Mouse (Mus musculus) gastrocnemius, postnatal 14 days (tissue): ENCODE measurements at regions not wholly inside any gene's neighbourhood (a gene's known extent, or its start where the extent isn't known, plus 50 kb on each side); places are given as distances from the start of the nearest gene placed in this dataset.

Source experiments
- DNase-seq: peaks from one replicate; pipeline ENCODE4 v3.0.0; 2021; ENCODE audit warnings: mixed read lengths
- intact Hi-C: fragments of 180-260 bp; cut with DNase I; formaldehyde crosslinking; loops from one replicate; pipeline ENCODE4 v1.15.1; 2025; ENCODE audit warnings: low total_unique reads

- DNase-seq, result no peak
- intact Hi-C loops, result no loop called here
Observed at GRCm38 (mm10) chr2:75423872-75424271, 235.2 kb upstream of the Hnrnpa3 start.

- intact Hi-C loops, result no loop called here
- no peak for DNase-seq
Observed at GRCm38 (mm10) chr2:75424363-75424762, 234.7 kb upstream of the Hnrnpa3 start.

GRCm38 (mm10) chr2:75424911-75425310, 234.2 kb upstream of the Hnrnpa3 start:
- DNase-seq, result no peak
- intact Hi-C loops, result no loop called here

- intact Hi-C loops, result no loop called here
- DNase-seq, result no peak
Observed at GRCm38 (mm10) chr2:75425384-75425783, 233.7 kb upstream of the Hnrnpa3 start.

GRCm38 (mm10) chr2:75425791-75426190, 233.3 kb upstream of the Hnrnpa3 start:
- no peak for DNase-seq
- intact Hi-C loops, result no loop called here

GRCm38 (mm10) chr2:75427936-75428458, 231.1 kb upstream of the Hnrnpa3 start:
- intact Hi-C loops, result no loop called here
- no peak for DNase-seq

- no peak for DNase-seq
- intact Hi-C loops, result no loop called here
Observed at GRCm38 (mm10) chr2:75430161-75430940, 228.7 kb upstream of the Hnrnpa3 start.

GRCm38 (mm10) chr2:75431981-75432380, 227.1 kb upstream of the Hnrnpa3 start:
- intact Hi-C loops, result no loop called here
- no peak for DNase-seq

- no peak for DNase-seq
- intact Hi-C loops, result no loop called here
Observed at GRCm38 (mm10) chr2:75434521-75434920, 224.5 kb upstream of the Hnrnpa3 start.

GRCm38 (mm10) chr2:75439522-75440230, 219.4 kb upstream of the Hnrnpa3 start:
- intact Hi-C loops, result no loop called here
- no peak for DNase-seq

GRCm38 (mm10) chr2:75442632-75443031, 216.4 kb upstream of the Hnrnpa3 start:
- intact Hi-C loops, result no loop called here
- no peak for DNase-seq

- no peak for DNase-seq
- intact Hi-C loops, result no loop called here
Observed at GRCm38 (mm10) chr2:75445189-75445588, 213.9 kb upstream of the Hnrnpa3 start.

- DNase-seq, result no peak
- intact Hi-C loops, result no loop called here
Observed at GRCm38 (mm10) chr2:75446996-75447715, 211.9 kb upstream of the Hnrnpa3 start.

GRCm38 (mm10) chr2:75448221-75448620, 210.8 kb upstream of the Hnrnpa3 start:
- intact Hi-C loops, result no loop called here
- DNase-seq, result no peak

GRCm38 (mm10) chr2:75451846-75452267, 207.2 kb upstream of the Hnrnpa3 start:
- intact Hi-C loops, result no loop called here
- DNase-seq, result no peak

GRCm38 (mm10) chr2:75452274-75453148, 206.6 kb upstream of the Hnrnpa3 start:
- no peak for DNase-seq
- intact Hi-C loops, result no loop called here

- intact Hi-C loops, result no loop called here
- DNase-seq, result no peak
Observed at GRCm38 (mm10) chr2:75455481-75455880, 203.6 kb upstream of the Hnrnpa3 start.

GRCm38 (mm10) chr2:75456272-75456671, 202.8 kb upstream of the Hnrnpa3 start:
- intact Hi-C loops, result no loop called here
- no peak for DNase-seq

- intact Hi-C loops, result no loop called here
- no peak for DNase-seq
Observed at GRCm38 (mm10) chr2:75457423-75457822, 201.6 kb upstream of the Hnrnpa3 start.
